Mouse (Mus musculus) colon, adult 2 months (tissue): ENCODE results near the gene Ppid. TPM values are rescaled to one million over a fixed set of nuclear protein-coding genes. Genes with fewer than 3 reads are reported as not detected.

Experiments
- polyA plus RNA-seq: library from polyadenylated mRNA; depleted of rRNA; stranded (reverse); fragments of >200 nt; gene quantifications from 2 replicates; pipeline ENCODE4 v1.2.3, GENCODE M21; 2012; rRNA removed

The Ppid gene
- 3.8 and 4.2 TPM in 2 replicates for polyA plus RNA-seq

DNA sequence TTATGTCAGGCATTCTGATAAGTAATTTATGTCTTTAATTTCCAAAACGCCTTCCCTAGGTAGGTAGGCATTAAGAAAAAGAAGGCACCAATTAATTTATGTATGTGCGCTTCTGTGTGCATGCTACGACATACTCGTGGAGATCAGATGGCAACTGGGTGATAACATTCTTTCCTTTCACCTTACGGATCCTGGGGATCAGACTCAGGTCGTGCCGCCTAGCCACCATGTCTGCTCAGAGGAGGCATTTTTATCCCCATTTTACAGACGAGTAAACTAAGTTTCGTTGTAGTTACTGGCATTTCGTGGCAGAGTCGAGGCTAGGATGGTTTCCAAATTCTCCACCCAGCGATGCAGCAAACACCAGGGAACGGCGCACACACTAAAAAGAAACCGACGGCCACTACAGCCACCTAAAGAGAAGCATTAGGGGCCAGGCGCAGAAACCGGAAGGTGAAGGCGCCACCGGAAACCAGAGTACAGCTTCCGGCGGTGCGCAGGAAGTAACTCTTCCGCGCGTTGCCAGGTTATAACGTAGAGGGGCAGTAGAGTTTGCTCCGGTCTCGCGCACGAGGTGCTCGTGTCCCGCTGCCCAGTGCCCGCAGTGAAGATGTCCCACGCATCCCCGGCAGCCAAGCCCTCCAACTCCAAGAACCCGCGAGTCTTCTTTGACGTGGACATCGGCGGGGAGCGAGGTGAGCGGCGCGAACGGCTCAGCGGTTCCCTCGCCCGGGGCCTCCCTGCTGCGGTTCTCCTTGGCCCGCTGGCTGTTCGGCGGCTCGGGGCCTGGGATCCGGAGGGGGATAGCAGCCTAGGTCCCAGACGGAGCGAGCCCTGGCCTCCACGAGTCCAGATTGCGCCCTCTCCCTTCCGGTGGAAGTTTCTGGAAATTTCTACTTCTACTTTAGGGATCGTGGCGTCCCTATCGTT is at the start of gene Ppid:
Gene Ppid (plus strand): TSS at position 480 of the 930 bp plus-strand sequence.

DNA sequence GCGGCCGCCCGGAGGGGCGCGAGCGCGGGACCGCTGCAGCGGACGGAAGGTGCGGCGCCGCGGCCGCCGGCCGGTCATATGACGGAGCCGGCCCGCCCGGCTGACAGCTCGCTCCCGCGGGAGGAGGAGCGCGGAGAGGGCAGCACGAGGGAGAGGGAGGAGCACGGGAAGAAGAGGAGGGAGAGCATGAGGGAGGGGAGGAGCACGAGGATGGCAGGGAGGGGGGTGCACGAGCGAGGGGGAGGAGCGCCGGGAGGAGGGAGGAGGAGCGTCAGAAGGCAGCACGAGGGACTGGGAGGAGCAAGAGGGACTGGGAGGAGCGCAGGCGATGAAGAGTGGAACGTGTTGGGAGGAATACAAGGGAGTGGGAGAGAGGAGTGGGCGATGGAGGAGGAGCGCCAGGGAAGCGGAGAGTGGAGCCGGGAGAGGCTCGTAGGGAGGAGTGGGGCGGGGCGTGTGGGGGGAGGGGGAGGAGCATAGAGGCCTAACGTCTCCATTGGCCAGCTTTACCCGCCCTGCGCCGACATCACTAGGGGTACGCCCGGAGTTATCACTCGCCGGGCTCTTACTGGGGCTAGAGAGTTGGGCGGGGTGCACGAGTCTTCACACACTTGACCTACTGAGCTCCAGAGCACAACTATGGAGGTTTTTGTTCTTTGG is 23.3 kb upstream of the Ppid start, which contains the start of gene Fnip2:
Gene Fnip2 (minus strand): TSS at position 94 of the 660 bp plus-strand sequence.

DNA sequence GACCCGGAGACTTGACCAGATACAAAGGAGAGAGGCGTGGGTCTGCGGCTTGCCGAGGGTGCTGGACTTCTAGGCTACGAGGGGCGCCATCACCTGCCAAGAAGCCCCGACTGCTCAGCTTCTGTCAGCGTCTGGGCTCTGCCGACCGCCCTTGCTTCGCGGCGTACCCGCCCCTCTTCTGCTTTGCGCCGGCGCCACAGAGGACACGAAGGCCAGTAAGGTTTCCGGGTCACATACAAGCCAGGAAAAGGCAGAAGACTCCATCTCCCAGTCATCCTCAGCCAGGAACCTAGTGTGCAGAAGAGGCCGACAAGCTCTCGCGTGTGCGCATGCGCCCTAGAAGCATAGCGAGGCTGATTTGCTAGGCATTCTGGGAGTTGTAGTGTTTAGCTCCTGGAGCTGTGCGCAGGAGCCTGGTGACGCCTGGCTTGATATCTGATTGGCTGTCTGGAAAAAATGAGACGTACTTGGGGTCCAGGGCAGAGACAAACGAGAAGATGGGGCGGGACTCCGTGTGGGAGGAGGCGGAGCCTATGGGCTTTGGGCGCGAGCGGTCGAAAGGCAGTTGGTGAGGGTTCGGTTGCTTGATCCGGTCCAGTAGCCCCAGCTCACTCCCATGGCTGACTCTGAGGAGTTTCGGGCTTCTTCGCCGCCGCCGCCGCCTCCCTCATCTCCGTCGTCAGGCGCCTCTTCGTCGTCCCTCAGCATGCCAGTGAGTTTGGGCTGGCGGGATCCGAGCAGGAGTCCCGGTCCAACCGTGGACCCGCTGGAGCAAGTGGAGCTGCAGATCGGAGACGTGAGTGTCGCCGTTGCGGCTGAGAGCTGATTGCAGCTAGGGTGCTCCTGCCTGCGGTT is 37.6 kb downstream of the Ppid start, which contains the start of gene 4930579G24Rik:
Gene 4930579G24Rik (plus strand): TSS at position 519 of the 855 bp plus-strand sequence.

DNA sequence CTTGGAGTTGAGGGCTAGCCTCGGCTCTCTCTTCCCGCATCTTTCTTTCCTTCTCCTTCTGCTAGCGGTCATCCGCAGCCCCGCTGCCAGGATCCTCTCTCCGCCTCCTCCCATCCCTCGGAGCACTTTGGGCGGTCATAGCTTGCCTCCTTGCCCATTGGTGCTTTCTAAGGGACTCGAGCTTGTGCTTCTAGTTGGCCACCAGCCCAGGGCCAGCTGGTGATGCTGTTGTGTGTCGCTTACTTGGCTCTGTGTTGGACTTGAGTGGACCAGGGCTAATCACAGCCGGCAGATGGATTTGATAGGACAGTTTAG is 38.2 kb downstream of the Ppid start, which contains the start of gene Etfdh:
Gene Etfdh (minus strand): TSS at position 85 of the 315 bp plus-strand sequence.

Other genes starting within 250 kb of the Ppid start
- 5.8 TPM in 2 replicates for gene Fnip2, start 23.5 kb upstream of the Ppid start, polyA plus RNA-seq
- gene 4930579G24Rik, start 37.7 kb downstream of the Ppid start, polyA plus RNA-seq, result 0.90 and 1.0 TPM in 2 replicates
- 137 and 219 TPM in 2 replicates for gene Etfdh, start 38.2 kb downstream of the Ppid start, polyA plus RNA-seq
- gene Rxfp1, start 146.5 kb downstream of the Ppid start, polyA plus RNA-seq, result not detected in 2 replicates